Mouse (Mus musculus): ENCODE data around the gene Olfr47.
"Not testable (repeated sequence)": the region's sequence is repeated elsewhere in the genome, so short reads cannot be mapped to it uniquely, and the experiment has no call there.

Gene Olfr47

GRCm38 (mm10) chr6:43231255-43231654, at the start of gene Olfr47:
Gene Olfr47 (plus strand): TSS chr6:43231529.
- DNase-seq (ENCODE audit: low spot score) = not testable (repeated sequence)

- DNase-seq (ENCODE audit: low spot score) = no peak
These were observed 40.3 kb upstream of the Olfr47 start for GRCm38 (mm10) chr6:43190986-43191385.

- no peak for DNase-seq (ENCODE audit: low spot score)
These were observed 34.5 kb upstream of the Olfr47 start, which contains the start of gene Olfr435 for GRCm38 (mm10) chr6:43196781-43197180. Gene Olfr435 (plus strand): TSS chr6:43197146.

GRCm38 (mm10) chr6:43198094-43198493, 33.2 kb upstream of the Olfr47 start:
- DNase-seq (ENCODE audit: low spot score) = no peak

GRCm38 (mm10) chr6:43202786-43203185, 28.5 kb upstream of the Olfr47 start:
- no peak for DNase-seq (ENCODE audit: low spot score)

- DNase-seq (ENCODE audit: low spot score) = no peak
These were observed 26.0 kb upstream of the Olfr47 start for GRCm38 (mm10) chr6:43205355-43205754.

- not testable (repeated sequence) for DNase-seq (ENCODE audit: low spot score)
These were observed 18.5 kb upstream of the Olfr47 start, which contains the start of gene Olfr434 for GRCm38 (mm10) chr6:43212873-43213272. Gene Olfr434 (plus strand): TSS chr6:43213021.

- no peak for DNase-seq (ENCODE audit: low spot score)
These were observed 10.7 kb downstream of the Olfr47 start for GRCm38 (mm10) chr6:43242061-43242460.

GRCm38 (mm10) chr6:43247396-43247795, 16.1 kb downstream of the Olfr47 start:
- no peak for DNase-seq (ENCODE audit: low spot score)

- DNase-seq (ENCODE audit: low spot score) = no peak
These were observed 21.7 kb downstream of the Olfr47 start for GRCm38 (mm10) chr6:43252994-43253393.

- DNase-seq (ENCODE audit: low spot score) = no peak
These were observed 23.0 kb downstream of the Olfr47 start for GRCm38 (mm10) chr6:43254193-43254926.

- no peak for DNase-seq (ENCODE audit: low spot score)
These were observed 29.4 kb downstream of the Olfr47 start for GRCm38 (mm10) chr6:43260756-43261155.

GRCm38 (mm10) chr6:43265363-43266041, 34.2 kb downstream of the Olfr47 start, which contains the start of gene Arhgef5:
Gene Arhgef5 (plus strand): TSS chr6:43265582.
- no peak for DNase-seq (ENCODE audit: low spot score)

- no peak for DNase-seq (ENCODE audit: low spot score)
These were observed 35.0 kb downstream of the Olfr47 start for GRCm38 (mm10) chr6:43266356-43266755.

GRCm38 (mm10) chr6:43272597-43272996, 41.3 kb downstream of the Olfr47 start:
- no peak for DNase-seq (ENCODE audit: low spot score)

- DNase-seq (ENCODE audit: low spot score) = no peak
These were observed 42.8 kb downstream of the Olfr47 start for GRCm38 (mm10) chr6:43274123-43274522.

GRCm38 (mm10) chr6:43278247-43278646, 46.9 kb downstream of the Olfr47 start:
- no peak for DNase-seq (ENCODE audit: low spot score)

GRCm38 (mm10) chr6:43280481-43280880, 49.2 kb downstream of the Olfr47 start:
- DNase-seq (ENCODE audit: low spot score) = no peak
